Mouse (Mus musculus) hindbrain, embryonic 15.5 days (tissue): ENCODE measurements around the gene Gm5148. TPM values are rescaled to one million over a fixed set of nuclear protein-coding genes. Genes with fewer than 3 reads are reported as not detected.

Source experiments
- ATAC-seq: fragments of 200-750 bp; cut with Nextera tagmentation; 2 replicates; pipeline ENCODE4 v1.8.0; 2017; ENCODE audit warnings: low read depth, moderate number of reproducible peaks, moderate TSS enrichment; ENCODE audit not compliant: low FRiP score
- H3K27ac ChIP-seq: fragments of 300-500 bp; sonication (generic); replicated peaks from 2 replicates; pipeline ENCODE4 v1.5.1; 2015; ENCODE audit warnings: mild to moderate bottlenecking, inconsistent platforms
- H3K27me3 ChIP-seq: fragments of 300-500 bp; sonication (generic); 2 replicates; pipeline ENCODE4 v1.6.1; 2015; ENCODE audit warnings: control low read depth, inconsistent platforms
- H3K36me3 ChIP-seq: fragments of 300-500 bp; sonication (generic); 2 replicates; pipeline ENCODE4 v1.6.1; 2015; ENCODE audit warnings: control low read depth, inconsistent platforms
- H3K4me1 ChIP-seq: fragments of 300-500 bp; sonication (generic); replicated peaks from 2 replicates; pipeline ENCODE4 v1.6.1; 2015; ENCODE audit warnings: control low read depth, inconsistent platforms
- H3K4me2 ChIP-seq: fragments of 300-500 bp; sonication (generic); 2 replicates; pipeline ENCODE4 v1.6.1; 2015; ENCODE audit warnings: moderate library complexity, mild to moderate bottlenecking, inconsistent platforms
- H3K4me3 ChIP-seq: fragments of 300-500 bp; sonication (generic); 2 replicates; pipeline ENCODE4 v1.5.1; 2015; ENCODE audit warnings: mild to moderate bottlenecking, inconsistent platforms
- H3K9ac ChIP-seq: fragments of 300-500 bp; sonication (generic); 2 replicates; pipeline ENCODE4 v1.6.1; 2015; ENCODE audit warnings: inconsistent platforms
- H3K9me3 ChIP-seq: fragments of 300-500 bp; sonication (generic); 2 replicates; pipeline ENCODE4 v1.6.1; 2016; ENCODE audit warnings: control low read depth, inconsistent platforms
- WGBS: fragments of 180-500 bp; shearing (Covaris S2); methylation state at CpG from one replicate; pipeline ENCODE4 v1.1.7; 2015; 5-methylcytosine and 5-hydroxymethylcytosine counted together
- polyA plus RNA-seq: library from polyadenylated mRNA; unstranded; fragments of >200 nt; fragmentation: Nextera tagmentation; extraction: Ambion mirVana; gene quantifications from 2 replicates; pipeline ENCODE4 v1.2.1, GENCODE M21; 2015

The Gm5148 gene
- polyA plus RNA-seq, 1 experiment from 2014 or later, result 12.2 TPM

- Histone ChIP-seq H3K27ac (0 out of 2 replicates have a peak overlapping the region, but pooled peaks have one; percentile 36), H3K4me1 (peaks cover 23% of the 10 kb centered on the region), H3K4me2 (no peak overlapping the region), H3K9me3 (no peaks in the 10 kb centered on the region), H3K4me3 (no peak overlapping the region), H3K27me3 (no peaks in the 10 kb centered on the region), H3K9ac (no peak overlapping the region), H3K36me3 (no peaks in the 10 kb centered on the region)
- no peak for ATAC-seq
- 76% methylated on average over 9 of the region's 9 CpGs for WGBS
These were observed 4.1 kb upstream of the Gm5148 start for GRCm38 (mm10) chr3:37728112-37729100.

- Histone ChIP-seq H3K36me3 (no peaks in the 10 kb centered on the region), H3K9me3 (no peaks in the 10 kb centered on the region), H3K9ac (no peak overlapping the region), H3K4me2 (no peak overlapping the region), H3K27ac (no peak overlapping the region), H3K27me3 (no peaks in the 10 kb centered on the region), H3K4me3 (no peak overlapping the region), H3K4me1 (peaks cover 33% of the 10 kb centered on the region)
- no peak for ATAC-seq
- WGBS, result 87% methylated on average over 5 of the region's 5 CpGs
These were observed 3.1 kb upstream of the Gm5148 start for GRCm38 (mm10) chr3:37727392-37727791.

- ATAC-seq, result no peak
- Histone ChIP-seq H3K9me3 (no peaks in the 10 kb centered on the region), H3K4me1 (peaks cover 34% of the 10 kb centered on the region), H3K9ac (no peak overlapping the region), H3K36me3 (no peaks in the 10 kb centered on the region), H3K27ac (no peak overlapping the region), H3K27me3 (no peaks in the 10 kb centered on the region), H3K4me3 (no peak overlapping the region), H3K4me2 (no peak overlapping the region)
- WGBS, result 85% methylated on average over 4 of the region's 4 CpGs
These were observed 2.3 kb upstream of the Gm5148 start for GRCm38 (mm10) chr3:37726501-37727140.

GRCm38 (mm10) chr3:37724946-37725735 lies 851 bp upstream of the Gm5148 start:
- no peaks in the 10 kb centered on the region for H3K27me3 ChIP-seq
- peaks cover 34% of the 10 kb centered on the region for H3K4me1 ChIP-seq
- H3K27ac ChIP-seq, result no peak overlapping the region; the same call in 1 of the 2 replicates
- whole genome bisulfite sequencing, result 86% methylated on average over 6 of the region's 6 CpGs
- no peak overlapping the region for H3K9ac ChIP-seq
- peak overlapping the region; percentile 75; the same call in 1 of the 2 replicates for H3K4me2 ChIP-seq
- no peaks in the 10 kb centered on the region for H3K9me3 ChIP-seq
- H3K4me3 ChIP-seq, result peak overlapping the region; percentile 48; the same call in 1 of the 2 replicates
- no peaks in the 10 kb centered on the region for H3K36me3 ChIP-seq
- no peak; the same call in 1 of the 2 replicates for ATAC-seq

- H3K4me2 ChIP-seq, result peak overlapping the region; percentile 75
- H3K9ac ChIP-seq, result peak overlapping the region; percentile 48
- no peaks in the 10 kb centered on the region for H3K36me3 ChIP-seq
- H3K9me3 ChIP-seq, result no peaks in the 10 kb centered on the region
- under 1% methylated on average over 17 of the region's 17 CpGs for WGBS
- H3K27ac ChIP-seq, result peak overlapping the region; percentile 72
- peak; percentile 80 for ATAC-seq
- peaks cover 28% of the 10 kb centered on the region for H3K4me1 ChIP-seq
- H3K27me3 ChIP-seq, result no peaks in the 10 kb centered on the region
- H3K4me3 ChIP-seq, result peak overlapping the region; percentile 48
These were observed 574 bp downstream of the Gm5148 start for GRCm38 (mm10) chr3:37723662-37724170.

- peak overlapping the region; percentile 48 for H3K9ac ChIP-seq
- no peaks in the 10 kb centered on the region for H3K36me3 ChIP-seq
- H3K9me3 ChIP-seq, result no peaks in the 10 kb centered on the region
- H3K27me3 ChIP-seq, result no peaks in the 10 kb centered on the region
- peak overlapping the region; percentile 48 for H3K4me3 ChIP-seq
- 0 out of 2 replicates have a peak, but pooled peaks have one; percentile 11 for ATAC-seq
- peaks cover 23% of the 10 kb centered on the region for H3K4me1 ChIP-seq
- peak overlapping the region; percentile 72 for H3K27ac ChIP-seq
- peak overlapping the region; percentile 75 for H3K4me2 ChIP-seq
- 9% methylated on average over 11 of the region's 11 CpGs for WGBS
These were observed 1.2 kb downstream of the Gm5148 start for GRCm38 (mm10) chr3:37723061-37723521.

- Histone ChIP-seq H3K27me3 (no peaks in the 10 kb centered on the region), H3K4me2 (peak overlapping the region; percentile 75), H3K9ac (peak overlapping the region; percentile 48; the same call in 1 of the 2 replicates), H3K9me3 (no peaks in the 10 kb centered on the region), H3K4me1 (peaks cover 23% of the 10 kb centered on the region), H3K27ac (peak overlapping the region; percentile 72), H3K4me3 (peak overlapping the region; percentile 48), H3K36me3 (no peaks in the 10 kb centered on the region)
- WGBS, result 49% methylated on average over 12 of the region's 12 CpGs
- ATAC-seq, result no peak
These were observed 1.7 kb downstream of the Gm5148 start for GRCm38 (mm10) chr3:37722487-37723060.

- no peaks in the 10 kb centered on the region for H3K9me3 ChIP-seq
These were observed 7.3 kb downstream of the Gm5148 start for GRCm38 (mm10) chr3:37716992-37717391.

GRCm38 (mm10) chr3:37715734-37716133 lies 8.6 kb downstream of the Gm5148 start:
- no peak overlapping the region for H3K27ac ChIP-seq
- H3K4me1 ChIP-seq, result no peaks in the 10 kb centered on the region
- no peak overlapping the region for H3K4me3 ChIP-seq
- H3K4me2 ChIP-seq, result no peak overlapping the region
- ATAC-seq, result no peak
- 83% methylated on average over 7 of the region's 7 CpGs for WGBS
- no peaks in the 10 kb centered on the region for H3K27me3 ChIP-seq
- no peaks in the 10 kb centered on the region for H3K36me3 ChIP-seq
- no peak overlapping the region for H3K9ac ChIP-seq
- H3K9me3 ChIP-seq, result no peaks in the 10 kb centered on the region

More at GRCm38 (mm10) chr3:37716992-37717391, 7.3 kb downstream of the Gm5148 start:
- Histone ChIP-seq H3K36me3 (no peaks in the 10 kb centered on the region), H3K9ac (no peak overlapping the region), H3K4me1 (no peaks in the 10 kb centered on the region), H3K27ac (no peak overlapping the region), H3K27me3 (no peaks in the 10 kb centered on the region), H3K4me3 (no peak overlapping the region), H3K4me2 (no peak overlapping the region)
- WGBS, result 84% methylated on average over 2 of the region's 2 CpGs
- no peak for ATAC-seq

- H3K4me1 ChIP-seq, result no peaks in the 10 kb centered on the region
- 68% methylated on average over 9 of the region's 9 CpGs for WGBS
- ATAC-seq, result no peak
- no peaks in the 10 kb centered on the region for H3K9me3 ChIP-seq
- no peak overlapping the region for H3K27ac ChIP-seq
- no peaks in the 10 kb centered on the region for H3K36me3 ChIP-seq
- H3K27me3 ChIP-seq, result no peaks in the 10 kb centered on the region
- no peak overlapping the region for H3K4me2 ChIP-seq
- H3K4me3 ChIP-seq, result no peak overlapping the region
- H3K9ac ChIP-seq, result no peak overlapping the region
These were observed 11.8 kb downstream of the Gm5148 start for GRCm38 (mm10) chr3:37712501-37712900.

- Histone ChIP-seq H3K9me3 (no peaks in the 10 kb centered on the region), H3K9ac (no peak overlapping the region), H3K27me3 (no peaks in the 10 kb centered on the region), H3K27ac (no peak overlapping the region), H3K4me3 (no peak overlapping the region), H3K36me3 (no peaks in the 10 kb centered on the region), H3K4me2 (no peak overlapping the region), H3K4me1 (no peaks in the 10 kb centered on the region)
- ATAC-seq, result no peak
- 88% methylated on average over 4 of the region's 4 CpGs for WGBS
These were observed 12.7 kb downstream of the Gm5148 start for GRCm38 (mm10) chr3:37711639-37712038.
